Mouse (Mus musculus): ENCODE data around the gene Vmn1r211.
"Not testable (repeated sequence)": the region's sequence is repeated elsewhere in the genome, so short reads cannot be mapped to it uniquely, and the experiment has no call there.

Gene Vmn1r211

DNA sequence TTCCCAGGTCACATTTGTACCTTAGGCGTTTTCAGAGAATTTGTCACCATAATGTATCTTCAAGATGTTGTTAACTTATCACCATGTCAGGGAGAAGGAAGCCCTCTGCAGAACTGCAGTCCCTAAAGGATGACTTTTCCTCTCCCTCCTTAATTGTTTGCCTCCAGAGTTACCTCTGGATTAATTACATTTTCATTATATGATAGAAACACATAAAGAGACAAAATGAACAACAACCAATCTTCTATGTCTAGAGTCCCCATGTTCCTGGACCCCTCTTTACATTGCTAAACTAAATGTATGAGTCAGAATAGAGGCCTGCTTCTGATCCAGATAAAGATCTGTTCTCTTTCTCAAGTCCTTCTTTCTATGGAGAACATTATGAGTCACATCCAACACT lies at the start of gene Vmn1r211:
Gene Vmn1r211 (minus strand): TSS at position 101 of the 400 bp plus-strand sequence.
- DNase-seq (ENCODE audit: low read depth, low spot score) = no peak

DNA sequence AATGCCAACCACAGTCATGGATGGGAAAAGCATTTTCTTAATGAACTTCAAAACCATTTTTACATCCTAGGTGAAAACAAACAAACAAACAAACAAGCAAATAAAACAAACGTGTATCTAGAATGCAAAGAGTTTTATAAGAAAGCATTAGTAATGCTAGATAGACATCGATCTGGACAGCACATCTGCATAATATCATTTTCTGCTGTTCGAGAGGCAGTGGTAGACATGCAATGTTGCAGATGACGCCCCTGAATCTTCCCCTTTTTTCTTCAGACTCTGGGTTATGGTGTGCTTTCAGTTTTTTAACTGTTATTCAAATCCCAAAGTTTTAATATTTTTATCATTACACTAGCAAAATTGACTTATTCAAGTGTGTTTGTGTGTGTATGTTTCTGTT lies 26.7 kb upstream of the Vmn1r211 start, which contains the start of gene Vmn1r212:
Gene Vmn1r212 (minus strand): TSS at position 101 of the 400 bp plus-strand sequence.
- no peak for DNase-seq (ENCODE audit: low read depth, low spot score)

DNA sequence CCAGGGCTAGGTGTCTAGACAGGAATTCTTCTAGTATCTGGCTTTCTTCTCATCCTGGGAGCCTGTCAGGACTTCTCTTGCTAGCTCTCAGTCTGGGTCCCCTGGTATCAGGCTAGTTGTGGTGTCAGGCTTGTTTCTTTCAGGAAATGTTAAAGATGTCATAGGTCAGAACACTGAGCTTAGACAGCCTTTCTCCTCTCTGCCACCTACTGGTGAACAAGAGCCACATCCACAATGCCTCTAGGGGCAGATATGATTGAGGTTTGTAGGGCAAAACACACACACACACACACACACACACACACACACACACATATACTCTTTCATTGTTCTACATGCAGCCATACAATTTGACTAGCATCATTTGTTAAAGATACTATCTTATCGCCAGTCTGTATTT lies 21.9 kb upstream of the Vmn1r211 start:
- no peak for DNase-seq (ENCODE audit: low read depth, low spot score)

DNA sequence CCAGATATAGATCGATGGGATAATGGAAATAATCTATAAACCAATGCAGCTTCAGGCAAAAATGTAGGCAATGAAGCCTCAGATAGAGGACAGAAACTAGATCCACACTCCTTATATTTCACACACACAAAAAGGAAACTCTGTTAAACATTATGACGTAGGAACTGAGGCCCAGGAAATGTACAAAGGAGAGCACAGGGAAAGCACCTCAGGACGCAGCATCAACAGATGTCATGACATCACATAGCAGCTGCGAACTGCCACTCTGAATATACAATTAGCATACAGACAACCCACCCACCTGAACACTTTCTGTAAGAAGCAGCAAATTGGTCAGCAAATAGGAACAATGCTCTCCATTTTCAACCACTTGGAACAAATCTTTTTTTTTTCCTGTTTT lies 2.6 kb downstream of the Vmn1r211 start:
- DNase-seq (ENCODE audit: low read depth, low spot score) = no peak

DNA sequence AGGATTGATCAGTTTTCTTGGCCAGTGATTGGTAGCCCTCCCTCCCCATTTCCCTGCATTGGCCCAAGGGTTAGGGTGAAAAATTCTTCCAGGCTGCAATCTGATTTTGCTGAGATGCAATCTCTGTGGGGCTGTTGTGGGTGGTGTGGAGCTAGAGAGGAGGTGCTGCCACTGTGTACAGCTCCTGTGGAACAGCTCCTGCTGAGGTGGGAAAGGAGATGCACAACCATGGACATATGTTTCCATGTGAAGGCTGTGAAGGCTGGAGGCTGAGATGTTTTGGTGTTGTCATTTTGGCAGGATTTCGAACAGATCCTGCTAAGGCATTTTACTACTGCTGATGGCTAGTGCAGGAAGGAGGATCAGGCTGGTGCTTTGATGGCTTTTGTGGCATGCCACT lies 10.6 kb downstream of the Vmn1r211 start:
- no peak for DNase-seq (ENCODE audit: low read depth, low spot score)

DNA sequence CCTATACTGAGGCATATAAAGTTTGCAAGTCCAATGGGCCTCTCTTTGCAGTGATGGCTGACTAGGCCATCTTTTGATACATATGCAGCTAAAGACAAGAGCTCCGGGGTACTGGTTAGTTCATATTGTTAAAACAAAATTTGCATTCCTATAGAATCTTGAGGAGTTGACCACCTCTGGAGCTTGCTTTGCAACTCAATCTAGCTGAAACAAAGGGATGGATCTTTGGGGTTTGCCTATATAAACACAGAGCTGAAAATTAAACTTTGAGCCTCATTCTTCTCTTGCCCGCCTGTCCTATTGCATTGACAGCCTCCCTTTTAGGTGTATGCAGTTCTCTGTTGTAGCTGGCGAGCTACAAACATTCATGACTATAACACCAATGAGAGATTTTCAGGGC lies 13.1 kb downstream of the Vmn1r211 start:
- DNase-seq (ENCODE audit: low read depth, low spot score) = not testable (repeated sequence)

DNA sequence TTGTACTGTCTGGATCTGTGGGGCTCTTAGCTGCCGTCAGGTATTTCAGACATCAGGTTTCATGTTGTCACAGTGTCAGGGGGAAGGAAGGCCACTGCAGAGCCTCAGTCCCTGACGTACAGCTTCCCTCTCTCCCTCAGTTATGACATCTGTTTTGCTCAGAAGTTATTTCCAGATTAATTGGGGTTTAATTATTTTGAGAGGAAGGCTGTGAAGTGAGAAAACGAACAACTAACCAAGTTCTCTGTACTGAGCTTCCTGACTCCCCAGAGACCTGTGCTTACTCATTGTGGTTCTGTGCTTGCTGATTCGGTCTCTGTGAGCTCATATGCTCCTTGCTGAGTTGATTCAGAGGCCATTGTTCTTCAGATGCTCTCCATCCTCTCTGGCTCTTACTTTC lies 26.1 kb downstream of the Vmn1r211 start, which contains the start of gene Vmn1r210:
Gene Vmn1r210 (minus strand): TSS at position 101 of the 400 bp plus-strand sequence.
- no peak for DNase-seq (ENCODE audit: low read depth, low spot score)

DNA sequence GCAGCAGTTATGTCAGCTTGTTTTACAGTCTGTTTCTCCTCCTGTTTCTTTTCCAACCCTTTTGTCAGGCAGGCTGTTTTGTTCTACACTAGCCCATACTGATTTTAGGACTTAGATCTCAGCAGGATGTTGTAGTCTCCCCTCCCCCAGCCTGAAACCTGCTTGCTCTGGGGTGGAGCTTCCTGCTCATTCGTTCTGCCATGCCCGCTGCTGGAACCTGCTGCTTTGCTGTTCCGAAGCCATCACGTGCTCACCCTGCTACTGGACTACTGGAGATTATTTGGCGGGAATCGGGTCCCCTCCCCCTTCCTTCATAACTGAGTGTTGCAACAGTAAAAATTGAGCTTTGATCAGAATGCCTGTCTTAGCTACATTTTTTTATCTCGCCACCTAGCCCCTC lies 28.0 kb downstream of the Vmn1r211 start:
- not testable (repeated sequence) for DNase-seq (ENCODE audit: low read depth, low spot score)

DNA sequence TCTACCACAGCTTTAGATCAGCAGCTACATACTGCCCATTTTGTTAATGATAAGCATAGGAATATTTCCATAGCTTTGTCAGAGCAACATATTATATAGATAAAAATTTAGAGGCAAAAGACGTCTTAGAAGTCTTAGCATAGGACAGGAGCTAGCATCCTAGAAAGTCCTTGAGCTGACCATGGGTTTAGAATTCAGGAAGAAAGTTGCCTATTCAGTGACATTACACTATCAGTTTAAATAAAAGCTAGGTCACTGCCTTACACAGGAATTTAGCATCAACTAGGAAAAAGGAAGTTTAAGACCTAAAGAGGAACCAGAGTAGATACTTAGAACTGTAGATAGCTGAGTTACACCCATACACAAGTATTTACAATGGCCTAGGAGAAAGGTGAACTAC lies 35.8 kb downstream of the Vmn1r211 start:
- not testable (repeated sequence) for DNase-seq (ENCODE audit: low read depth, low spot score)

DNA sequence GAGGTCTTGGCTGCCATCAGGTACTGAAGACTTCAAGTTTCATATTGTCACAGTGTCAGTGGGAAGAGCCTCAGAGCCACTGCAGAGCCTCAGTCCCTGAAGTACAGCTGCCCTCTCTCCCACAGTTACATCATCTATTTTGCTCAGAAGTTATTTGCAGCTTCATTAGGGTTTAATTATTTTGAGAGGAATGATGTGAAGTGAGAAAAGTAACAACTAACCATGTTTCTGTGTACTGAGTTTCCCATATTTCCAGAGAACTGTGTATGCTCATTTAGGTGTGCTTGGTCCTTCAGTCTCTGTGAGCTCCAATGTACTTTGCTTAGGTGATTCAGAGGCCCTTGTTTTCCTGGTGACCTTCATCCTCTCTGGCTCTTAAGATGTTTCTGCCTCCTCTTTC lies 47.8 kb downstream of the Vmn1r211 start, which contains the start of gene Vmn1r209:
Gene Vmn1r209 (minus strand): TSS at position 101 of the 400 bp plus-strand sequence.
- DNase-seq (ENCODE audit: low read depth, low spot score) = not testable (repeated sequence)

All from forelimb bud, embryonic 11.5 days (tissue).